Mouse (Mus musculus): ENCODE measurements around the gene Arl14ep. TPM values are rescaled to one million over a fixed set of nuclear protein-coding genes. Genes with fewer than 3 reads are reported as not detected.
A peak's percentile ranks its signal among the peaks of the same experiment; 100 is the strongest.

The Arl14ep gene
- total RNA-seq, 2 experiments from 2014 or later: 12.5 to 12.7 TPM

GRCm38 (mm10) chr2:106958916-106959315 lies 15.3 kb downstream of the Arl14ep start:
- DNase-seq: no peak
- intact Hi-C loops (cut with DNase I): loop anchor here (10.0 kb wide), 2 partner anchors 164 to 264 kb away; partner anchors contain the start of gene Mpped2

GRCm38 (mm10) chr2:106956146-106956545 lies 18.1 kb downstream of the Arl14ep start:
- intact Hi-C loops (cut with DNase I): loop anchor here (10.0 kb wide), 2 partner anchors 161 to 261 kb away; partner anchors contain the start of gene Mpped2
- no peak for DNase-seq

- peak in 1 of 2 experiments; percentile 52 for DNase-seq
- intact Hi-C loops (cut with DNase I): loop anchor here (1.0 to 10.0 kb wide), 4 partner anchors 161 to 599 kb away; partner anchors contain the start of gene Mpped2
Measured at GRCm38 (mm10) chr2:106955621-106956020, 18.6 kb downstream of the Arl14ep start.

DNA sequence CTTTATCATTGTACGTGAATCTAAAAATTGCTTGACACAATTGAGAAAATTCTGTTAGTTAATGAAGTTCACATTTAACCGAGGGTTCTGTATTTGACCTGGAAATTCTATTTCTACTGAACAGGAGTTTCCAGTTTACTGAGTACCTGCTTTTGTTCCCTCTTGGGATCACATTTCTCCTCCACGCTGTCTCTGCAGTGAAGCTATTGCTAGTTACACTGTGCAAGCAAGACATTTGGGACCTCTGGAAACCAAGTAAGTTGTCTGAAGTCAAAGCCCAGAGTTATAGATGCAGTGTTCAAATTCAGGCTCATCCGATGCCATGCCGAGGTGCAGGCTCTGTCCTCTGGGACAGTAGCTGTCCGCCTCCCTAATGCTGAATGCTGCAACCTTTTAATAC lies 19.2 kb downstream of the Arl14ep start:
- DNase-seq: no peak
- intact Hi-C loops (cut with DNase I): loop anchor here (1.0 to 10.0 kb wide), 4 partner anchors 160 to 598 kb away; partner anchors contain the start of gene Mpped2

DNA sequence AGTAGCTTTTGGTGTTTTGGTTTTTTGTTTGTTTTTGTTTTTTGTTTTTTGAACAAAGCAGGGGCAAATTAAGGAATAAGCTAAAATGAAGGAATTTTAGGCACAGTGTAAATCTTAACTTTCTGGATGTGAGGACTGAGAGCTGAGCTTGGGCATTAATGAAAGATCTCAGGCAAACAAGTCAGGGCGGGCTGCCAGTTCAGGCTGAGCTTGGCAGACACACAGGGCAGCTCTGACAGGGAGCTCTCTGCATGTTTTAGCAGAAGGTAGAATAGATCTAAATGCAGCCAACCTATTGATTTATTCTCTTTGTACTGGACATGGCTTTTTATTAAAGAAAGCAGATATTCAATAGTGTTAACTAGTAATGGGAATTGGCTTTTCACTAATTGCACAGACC lies 31.8 kb downstream of the Arl14ep start:
- peak in 1 of 2 experiments; percentile 26 for DNase-seq
- intact Hi-C loops (cut with DNase I): no loop called here

DNA sequence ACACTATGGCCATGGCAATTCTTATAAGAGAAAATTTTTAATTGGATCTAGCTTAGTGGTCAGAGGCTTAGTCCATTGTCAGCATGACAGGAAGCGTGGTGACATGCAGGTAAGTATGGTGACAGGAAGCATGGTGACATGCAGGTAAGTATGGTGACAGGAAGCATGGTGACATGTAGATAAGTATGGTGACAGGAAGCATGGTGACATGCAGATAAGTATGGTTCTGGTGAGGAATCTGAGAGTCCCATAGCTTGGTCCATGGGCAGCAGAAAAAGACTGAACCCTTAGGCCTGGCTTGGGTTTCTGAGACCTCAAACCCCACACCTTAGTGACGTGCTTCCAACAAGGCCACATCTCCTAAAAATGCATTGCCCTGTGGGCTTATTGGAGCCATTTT lies 38.5 kb downstream of the Arl14ep start:
- DNase-seq: no peak
- intact Hi-C loops (cut with DNase I): no loop called here

GRCm38 (mm10) chr2:106929906-106930305 lies 44.3 kb downstream of the Arl14ep start:
- DNase-seq: no peak
- intact Hi-C loops (cut with DNase I): no loop called here

Other genes with a start within 250 kb of the Arl14ep start
- gene Fshb, start 85.2 kb upstream of the Arl14ep start, total RNA-seq (2021): not detected